Mouse (Mus musculus) CH12.LX (cell line): ENCODE measurements around the gene Zc3h7b. TPM values are rescaled to one million over a fixed set of nuclear protein-coding genes. Genes with fewer than 3 reads are reported as not detected.

Source experiments
- DNase-seq: peaks from one replicate; pipeline ENCODE4 v3.0.0-alpha.2; 2013; ENCODE audit errors: extremely low read depth
- H3K27ac ChIP-seq: 2 replicates; pipeline ENCODE4 v1.5.1; 2012; ENCODE audit warnings: low read depth, mild to moderate bottlenecking, control low read depth, moderate library complexity; ENCODE audit not compliant: insufficient read depth
- H3K27me3 ChIP-seq: replicated peaks from 2 replicates; pipeline ENCODE3; 2012; ENCODE audit warnings: inconsistent platforms
- H3K36me3 ChIP-seq, 2 experiments: replicated peaks in 1 of 2; 2 replicates each; pipeline versions ENCODE3 to v1.6.1; 2012; ENCODE audit warnings: inconsistent platforms in 1 of 2, low read length in 1 of 2, mild to moderate bottlenecking in 1 of 2, mixed read lengths in 1 of 2, moderate library complexity in 1 of 2; ENCODE audit not compliant: control insufficient read depth in 1 of 2, insufficient read depth in 1 of 2
- H3K4me1 ChIP-seq, 2 experiments: 2 replicates each; pipeline ENCODE4 v1.6.1; 2012; ENCODE audit warnings: inconsistent platforms in 1 of 2, moderate library complexity in 1 of 2; ENCODE audit not compliant: insufficient read depth in 2 of 2, control insufficient read depth in 1 of 2
- H3K4me2 ChIP-seq: 2 replicates; pipeline ENCODE4 v1.6.1; 2012; ENCODE audit warnings: low read depth, mild to moderate bottlenecking, control low read depth; ENCODE audit not compliant: poor library complexity, insufficient read depth, severe bottlenecking
- H3K4me3 ChIP-seq, 3 experiments: fragments of 150-350 bp in 1 of 3; sonication (generic) in 1 of 3; replicated peaks in 1 of 3; 2 replicates each; pipeline versions ENCODE3 to v1.5.1; 2011 to 2012; ENCODE audit warnings: low read depth in 2 of 3, low read length in 2 of 3, mild to moderate bottlenecking in 2 of 3, moderate library complexity in 2 of 3, control low read depth in 1 of 3, improper control_type of control experiment in 1 of 3, inconsistent platforms in 1 of 3, mixed read lengths in 1 of 3; ENCODE audit not compliant: poor library complexity in 1 of 3
- H3K79me2 ChIP-seq: replicated peaks from 2 replicates; pipeline ENCODE4 v1.6.1; 2012; ENCODE audit warnings: mild to moderate bottlenecking, moderate library complexity; ENCODE audit not compliant: control insufficient read depth, poor library complexity, insufficient read depth, severe bottlenecking; ENCODE audit errors: extremely low read depth
- H3K9ac ChIP-seq: 2 replicates; pipeline ENCODE4 v1.6.1; 2012; ENCODE audit warnings: low read depth, mild to moderate bottlenecking, control low read depth, moderate library complexity; ENCODE audit not compliant: insufficient read depth
- H3K9me3 ChIP-seq: replicated peaks from 2 replicates; pipeline ENCODE3; 2012; ENCODE audit warnings: low read length, inconsistent platforms, mixed read lengths
- CTCF ChIP-seq, 2 experiments: IDR thresholded peaks in 1 of 2; conservative IDR thresholded peaks in 1 of 2; 2 replicates each; pipeline ENCODE4 v1.5.1; 2011 to 2012; ENCODE audit warnings: low read depth in 2 of 2, low read length in 2 of 2, improper control_type of control experiment in 1 of 2, inconsistent platforms in 1 of 2, mild to moderate bottlenecking in 1 of 2, moderate library complexity in 1 of 2
- E2F4 ChIP-seq: IDR thresholded peaks from 2 replicates; pipeline ENCODE4 v1.6.1; 2011; ENCODE audit warnings: low read depth, low read length, improper control_type of control experiment; ENCODE audit not compliant: insufficient replicate concordance
- ELF1 ChIP-seq: IDR thresholded peaks from 2 replicates; pipeline ENCODE4 v1.6.1; 2014; ENCODE audit warnings: low read depth, mild to moderate bottlenecking, inconsistent platforms, low read length, improper control_type of control experiment
- EP300 ChIP-seq: IDR thresholded peaks from 2 replicates; pipeline ENCODE4 v1.6.1; 2011; ENCODE audit warnings: low read length, improper control_type of control experiment
- GABPA ChIP-seq: IDR thresholded peaks from 2 replicates; pipeline ENCODE4 v1.6.1; 2012; ENCODE audit warnings: low read depth, low read length, improper control_type of control experiment, inconsistent platforms; ENCODE audit not compliant: insufficient replicate concordance
- MAFK ChIP-seq: IDR thresholded peaks from 2 replicates; pipeline ENCODE4 v1.6.1; 2011; ENCODE audit warnings: low read length, improper control_type of control experiment; ENCODE audit not compliant: insufficient replicate concordance
- MAX ChIP-seq: IDR thresholded peaks from 2 replicates; pipeline ENCODE4 v1.6.1; 2011; ENCODE audit warnings: low read length, improper control_type of control experiment
- MYC ChIP-seq: IDR thresholded peaks from 2 replicates; pipeline ENCODE4 v1.6.1; 2011; ENCODE audit warnings: low read depth, mild to moderate bottlenecking, improper control_type of control experiment, low read length
- NELFE ChIP-seq: IDR thresholded peaks from 2 replicates; pipeline ENCODE4 v1.6.1; 2011; ENCODE audit warnings: low read depth, low read length, improper control_type of control experiment
- POLR2AphosphoS2 ChIP-seq: IDR thresholded peaks from 2 replicates; pipeline ENCODE4 v1.6.1; 2011; ENCODE audit warnings: low read depth, low read length, improper control_type of control experiment
- RAD21 ChIP-seq: IDR thresholded peaks from 2 replicates; pipeline ENCODE4 v1.6.1; 2011; ENCODE audit warnings: low read depth, mild to moderate bottlenecking, low read length, improper control_type of control experiment, moderate library complexity
- SMC3 ChIP-seq: IDR thresholded peaks from 2 replicates; pipeline ENCODE4 v1.6.1; 2011; ENCODE audit warnings: low read depth, low read length, improper control_type of control experiment
- TBP ChIP-seq: conservative IDR thresholded peaks from 2 replicates; pipeline ENCODE4 v1.6.1; 2011; ENCODE audit warnings: low read depth, low read length, improper control_type of control experiment
- TCF12 ChIP-seq: IDR thresholded peaks from 2 replicates; pipeline ENCODE4 v1.6.1; 2014; ENCODE audit warnings: low read depth, mild to moderate bottlenecking, inconsistent platforms, low read length, improper control_type of control experiment
- ZC3H11A ChIP-seq: IDR thresholded peaks from 2 replicates; pipeline ENCODE4 v1.6.1; 2012; ENCODE audit warnings: low read depth, mild to moderate bottlenecking, inconsistent platforms, low read length, improper control_type of control experiment
- dilution Hi-C: fragments of 300-500 bp; cut with MboI; formaldehyde crosslinking; loops from 2 replicates; pipeline ENCODE4 v1.14.3; 2020; ENCODE audit warnings: low sequenced_read_pairs; ENCODE audit not compliant: extremely low pct_unique_long_range_greater_than_20kb, extremely low pct_ligation_motif_present
- in situ Hi-C: fragments of 300-500 bp; cut with MboI; formaldehyde crosslinking; loops from 3 replicates; pipeline ENCODE4 v1.14.3; 2019; ENCODE audit warnings: low sequenced_read_pairs, low pct_ligation_motif_present, low pct_unique_long_range_greater_than_20kb, mixed read lengths
- polyA plus RNA-seq: library from polyadenylated mRNA; unstranded; fragments of >175 nt; gene quantifications from 2 replicates; pipeline ENCODE4 v1.2.1, GENCODE M21; 2012; ENCODE audit warnings: low read depth; ENCODE audit not compliant: insufficient read length
- total RNA-seq, 2 experiments: library from RNA; depleted of rRNA; stranded (reverse); fragments of 300-350 nt in 1 of 2; fragments of >200 nt in 1 of 2; gene quantifications; 2 replicates each; pipeline ENCODE4 v1.2.3; 2012 to 2014

Gene Zc3h7b
- total and polyA plus RNA-seq, 3 experiments, result 8.4 to 43.1 (median 19.7) TPM

DNA sequence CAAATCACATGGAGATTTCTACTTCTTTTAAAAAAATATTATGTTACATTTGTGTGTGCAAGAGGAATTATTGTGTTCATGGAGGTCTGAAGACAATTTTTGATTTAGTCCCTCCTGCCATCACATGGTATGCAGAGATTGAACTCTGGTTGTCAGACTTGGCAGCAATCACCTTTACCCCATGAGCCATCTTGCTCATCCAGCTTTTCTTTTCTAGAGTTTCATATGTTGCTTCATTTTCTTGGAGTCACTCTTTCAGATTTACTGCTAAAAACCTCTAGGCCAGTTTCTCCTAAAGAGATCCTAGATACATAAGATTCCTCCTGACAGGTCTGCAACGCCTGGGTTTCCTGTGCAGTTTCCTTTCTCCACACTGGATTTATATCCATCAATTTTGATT lies 64.7 kb downstream of the Zc3h7b start:
- in situ Hi-C loops, result no loop called here
- H3K9ac ChIP-seq, result peak overlapping the region; percentile 75
- peak overlapping the region; percentile 67; the same call in 1 of the 2 replicates for H3K4me2 ChIP-seq
- H3K4me1 ChIP-seq, result peaks cover 4 to 19% of the 10 kb centered on the region in 2 experiments
- no peak for DNase-seq
- H3K9me3 ChIP-seq, result no peaks in the 10 kb centered on the region
- peaks cover 0 to 6% of the 10 kb centered on the region in 2 experiments for H3K36me3 ChIP-seq
- TF ChIP-seq MYC (no peak), RAD21 (no peak), TCF12 (no peak), E2F4 (no peak), EP300 (no peak), ZC3H11A (no peak), POLR2AphosphoS2 (no peak), TBP (no peak), NELFE (no peak), MAX (no peak), MAFK (no peak), CTCF (conservative IDR thresholded peaks at IDR 0.05 in 1 of 2, IDR thresholded peaks at IDR 0.05 in 1 of 2; ENCODE audit: low read depth in 2 of 2, low read length in 2 of 2) (no peak), GABPA (no peak), SMC3 (no peak)
- TF ChIP-seq, all 38 proteins: peak for 0
- H3K27ac ChIP-seq, result no peak overlapping the region
- H3K27me3 ChIP-seq, result peaks cover 42% of the 10 kb centered on the region
- H3K79me2 ChIP-seq, result peaks cover 9% of the 10 kb centered on the region; the same call in 1 of the 2 replicates
- dilution Hi-C loops, result no loop called here
- H3K4me3 ChIP-seq, result peak overlapping the region in 1 of 3 experiments; percentile 12

- Histone ChIP-seq H3K9ac (peak overlapping the region; percentile 75), H3K36me3 (peaks cover 3 to 12% of the 10 kb centered on the region in 2 experiments), H3K79me2 (peaks cover 9% of the 10 kb centered on the region; the same call in 1 of the 2 replicates), H3K9me3 (no peaks in the 10 kb centered on the region), H3K27ac (no peak overlapping the region), H3K4me1 (peaks cover 4 to 19% of the 10 kb centered on the region in 2 experiments), H3K4me3 (peak overlapping the region; percentile 64 to 82 (median 68)), H3K27me3 (peaks cover 42% of the 10 kb centered on the region)
- in situ Hi-C loops, result no loop called here
- dilution Hi-C loops, result no loop called here
- DNase-seq, result peak; percentile 64
- TF ChIP-seq NELFE (no peak), ELF1 (no peak)
- TF ChIP-seq, all 38 proteins: peak for 0
- H3K4me2 ChIP-seq, result peak overlapping the region; percentile 67
Observed at GRCm38 (mm10) chr15:81810150-81810549, 65.3 kb downstream of the Zc3h7b start.
